Mouse (Mus musculus): ENCODE results near the gene Flii.
A peak's percentile ranks its signal among the peaks of the same experiment; 100 is the strongest.

Gene Flii

GRCm38 (mm10) chr11:60726601-60727391 is at the start of gene Flii:
Flii (minus strand) TSS chr11:60727263.
- peak; percentile 70 for DNase-seq

DNA sequence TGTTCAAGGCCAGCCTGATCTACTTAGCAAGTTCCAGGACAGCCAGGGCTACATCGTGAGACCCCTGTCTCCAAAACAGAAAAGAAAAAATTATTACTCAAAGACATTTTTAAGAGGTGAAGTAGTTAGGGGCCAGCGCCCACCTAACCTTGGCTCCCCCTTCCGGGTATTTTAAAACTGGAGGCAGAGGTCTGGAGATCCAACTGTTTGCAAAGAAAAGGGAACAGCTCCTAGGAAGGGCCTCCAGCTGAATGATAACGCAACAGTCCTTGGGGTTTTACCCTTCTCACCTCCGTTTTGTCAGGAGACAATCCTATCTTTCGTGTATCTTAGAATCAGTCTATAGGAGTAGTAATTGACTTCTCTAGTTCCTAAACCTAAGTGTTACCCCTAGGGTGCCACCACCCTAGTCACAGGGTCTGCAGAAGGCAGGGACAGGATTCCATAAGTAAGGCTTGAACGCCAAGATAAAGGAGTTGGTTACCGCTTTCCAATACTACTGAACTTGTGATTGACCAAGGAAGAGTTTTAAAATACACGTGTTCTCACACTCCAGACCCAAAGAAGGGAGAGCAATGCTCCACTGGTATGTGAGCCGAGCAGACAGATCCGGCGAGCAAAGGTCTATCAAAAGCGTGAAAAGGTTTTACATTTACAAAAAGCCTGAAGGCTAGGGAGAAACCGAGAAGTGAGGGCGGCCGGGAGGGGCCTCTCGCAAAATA is 49.2 kb upstream of the Flii start:
- no peak for DNase-seq

GRCm38 (mm10) chr11:60775578-60775977 is 48.5 kb upstream of the Flii start:
- DNase-seq, result no peak

DNA sequence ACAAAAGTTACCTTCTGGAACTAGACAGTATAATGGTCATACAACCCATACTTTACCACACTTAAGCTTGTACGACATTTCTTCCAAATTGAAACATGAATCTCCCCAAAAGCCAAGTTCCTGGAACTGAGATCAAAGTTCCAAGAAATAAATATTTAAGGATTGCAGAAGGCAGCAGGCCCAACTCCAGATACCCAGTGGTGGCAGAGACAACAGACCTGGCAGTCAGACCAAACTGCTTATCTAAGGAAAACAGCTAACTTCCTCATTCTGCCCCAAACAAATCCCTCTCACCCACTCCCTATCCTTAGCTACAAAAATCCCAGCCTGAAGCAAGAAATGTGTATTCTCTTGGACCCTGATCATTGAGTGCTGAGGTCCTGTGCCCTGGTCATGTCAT is 47.8 kb upstream of the Flii start:
- DNase-seq, result no peak

- no peak for DNase-seq
These were observed 47.2 kb upstream of the Flii start for GRCm38 (mm10) chr11:60774158-60774689.

GRCm38 (mm10) chr11:60772161-60772560 is 45.1 kb upstream of the Flii start:
- DNase-seq, result no peak

DNA sequence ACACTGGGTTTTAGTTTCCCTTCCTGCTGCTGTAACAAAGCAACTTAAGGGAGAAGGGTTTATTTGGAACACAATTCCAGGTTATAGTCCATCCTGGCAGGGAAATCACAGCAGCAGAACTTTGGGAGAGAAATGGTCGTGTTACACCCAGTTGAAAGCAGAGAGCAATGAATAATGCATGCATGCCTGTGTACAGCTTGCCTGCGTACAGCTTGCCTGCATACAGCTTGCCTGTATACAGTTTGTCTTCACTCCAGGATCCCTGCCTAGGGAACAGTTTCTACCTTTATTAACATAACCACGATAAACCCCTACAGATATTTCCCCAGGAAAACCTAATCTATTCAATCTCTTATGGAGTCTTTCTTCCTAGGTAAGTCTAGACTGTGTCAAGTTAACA is 43.7 kb upstream of the Flii start:
- DNase-seq, result no peak

DNA sequence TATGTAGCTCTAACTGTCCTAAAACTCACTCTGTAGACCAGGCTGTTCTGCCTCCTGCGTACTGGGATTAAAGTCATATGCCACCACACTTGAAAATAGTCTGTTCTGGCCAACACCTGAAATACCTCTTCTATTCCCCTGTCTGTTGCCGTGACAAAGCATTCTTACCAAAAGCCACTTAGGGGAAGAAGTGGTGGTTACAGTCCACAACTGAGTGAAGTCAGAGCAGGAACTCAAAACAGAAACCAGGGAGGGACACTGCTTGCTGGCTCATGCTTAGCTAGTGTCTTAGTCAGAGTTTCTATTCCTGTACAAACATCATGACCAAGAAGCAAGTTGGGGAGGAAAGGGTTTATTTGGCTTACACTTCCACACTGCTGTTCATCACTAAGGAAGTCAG is 42.3 kb upstream of the Flii start:
- DNase-seq, result no peak

DNA sequence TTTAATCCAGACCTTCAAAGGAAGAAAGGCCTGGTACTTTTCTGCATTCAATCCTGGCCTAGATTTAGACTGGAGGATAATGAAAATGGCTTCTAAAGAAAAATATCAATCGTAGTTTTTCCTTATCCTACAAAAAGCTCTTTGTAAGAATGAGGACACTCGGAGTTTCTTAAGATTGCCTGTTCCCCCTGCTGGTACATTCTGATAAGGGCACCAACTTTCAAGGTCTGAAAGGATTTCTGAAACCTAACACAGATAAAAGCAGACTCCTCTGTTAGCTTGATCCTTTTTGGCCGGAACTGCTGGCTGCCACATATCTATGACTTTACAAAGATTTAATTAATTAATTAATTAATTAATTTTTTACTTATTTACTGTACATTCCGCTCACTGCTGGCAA is 39.9 kb upstream of the Flii start:
- no peak for DNase-seq

GRCm38 (mm10) chr11:60761681-60762080 is 34.6 kb upstream of the Flii start:
- no peak for DNase-seq

GRCm38 (mm10) chr11:60755570-60755969 is 28.5 kb upstream of the Flii start:
- no peak for DNase-seq

GRCm38 (mm10) chr11:60740321-60740720 is 13.3 kb upstream of the Flii start:
- DNase-seq, result no peak

DNA sequence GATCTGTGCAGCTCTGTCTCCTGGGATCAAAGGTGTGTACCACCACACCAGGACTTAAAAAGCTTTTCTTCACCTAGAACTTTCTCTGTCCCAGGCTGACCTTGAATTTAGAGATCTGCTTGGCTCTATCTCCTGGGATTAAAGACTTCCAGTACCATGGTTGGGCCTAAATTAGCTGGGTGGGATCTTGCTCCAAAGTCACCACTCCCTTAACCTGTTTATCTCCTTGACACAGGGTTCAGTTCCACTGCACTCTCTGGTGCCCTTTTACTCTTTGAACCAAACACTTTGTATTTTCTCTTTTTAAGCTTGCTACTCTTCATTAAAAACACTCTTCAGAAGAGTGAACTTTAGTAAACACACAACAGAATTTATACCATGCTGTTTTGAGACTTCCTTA is 10.4 kb upstream of the Flii start:
- no peak for DNase-seq

DNA sequence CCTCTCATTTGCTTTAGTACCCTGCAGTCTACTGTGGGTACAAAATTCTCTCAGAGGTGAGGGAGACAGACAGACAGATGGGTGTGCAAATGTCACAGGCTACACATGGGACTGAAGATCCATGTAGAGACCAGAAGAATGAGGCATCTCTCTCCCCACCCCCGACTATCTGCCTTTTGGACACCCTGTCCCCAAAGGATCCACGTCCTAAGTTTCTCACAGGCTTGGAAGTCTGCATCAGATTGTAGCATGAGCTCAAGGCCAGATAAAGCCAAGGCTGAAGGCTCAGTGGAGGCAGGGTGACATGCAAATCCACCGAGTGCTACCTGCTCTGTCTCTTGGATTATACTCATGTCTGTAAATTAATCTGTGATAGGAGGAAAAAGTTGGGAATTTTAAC is 9.4 kb upstream of the Flii start:
- DNase-seq, result no peak

GRCm38 (mm10) chr11:60735191-60735590 is 8.1 kb upstream of the Flii start:
- no peak for DNase-seq

GRCm38 (mm10) chr11:60734206-60734605 is 7.1 kb upstream of the Flii start:
- no peak for DNase-seq

GRCm38 (mm10) chr11:60731251-60731650 is 4.2 kb upstream of the Flii start:
- DNase-seq, result no peak

- no peak for DNase-seq
These were observed 3.1 kb upstream of the Flii start for GRCm38 (mm10) chr11:60730169-60730568.

DNA sequence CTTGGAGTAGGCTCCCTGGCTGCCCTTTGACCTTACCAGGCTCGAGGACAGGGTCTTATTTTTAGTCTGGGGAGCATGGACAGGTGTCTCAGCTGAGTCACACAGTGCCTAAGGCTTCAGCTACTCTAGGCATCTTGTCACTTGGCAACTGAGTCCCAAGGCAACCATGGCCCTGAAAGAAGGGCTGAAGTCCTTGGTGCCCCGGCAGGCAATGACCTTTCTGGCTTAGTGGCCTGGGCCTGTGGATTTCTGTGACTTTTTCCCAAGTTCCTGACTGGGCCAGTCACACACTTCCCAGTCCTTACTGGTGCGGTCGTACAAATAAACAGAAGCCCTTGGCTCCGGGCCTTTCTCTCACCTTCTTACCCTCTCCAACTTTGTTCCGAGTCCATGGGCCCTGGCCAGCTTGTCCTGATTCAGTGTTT is 2.2 kb upstream of the Flii start:
- no peak for DNase-seq

DNA sequence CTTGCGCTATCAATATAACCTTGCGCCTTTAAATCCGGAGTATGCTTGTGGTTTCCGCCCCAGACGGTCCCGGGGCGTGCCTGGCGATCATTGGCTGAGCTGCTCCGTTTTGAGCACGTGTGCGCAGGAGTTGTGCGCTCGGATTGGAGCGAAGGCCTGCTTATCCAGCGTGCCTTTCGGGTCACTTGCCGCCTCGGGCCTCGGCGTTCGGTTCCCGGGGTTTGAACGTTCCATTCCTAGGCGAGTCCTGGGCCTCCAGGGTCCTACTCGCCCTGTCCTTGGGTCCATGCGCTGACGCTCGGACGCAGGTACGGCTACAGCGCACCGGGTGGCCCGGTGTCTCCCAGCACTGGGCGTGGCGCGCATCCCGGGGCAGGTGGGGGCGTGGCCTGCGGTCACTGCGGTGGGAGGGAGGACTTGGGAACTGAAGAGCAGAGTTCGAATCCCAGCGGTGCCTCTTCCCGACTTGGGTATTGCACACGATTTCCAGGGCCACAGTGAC is 1.2 kb upstream of the Flii start, which contains the start of gene Mief2:
TSS of gene Mief2 (plus strand) at position 139 of the 502 bp plus-strand sequence.
- peak; percentile 94 for DNase-seq

GRCm38 (mm10) chr11:60727392-60728140 is 503 bp upstream of the Flii start:
- no peak for DNase-seq

DNA sequence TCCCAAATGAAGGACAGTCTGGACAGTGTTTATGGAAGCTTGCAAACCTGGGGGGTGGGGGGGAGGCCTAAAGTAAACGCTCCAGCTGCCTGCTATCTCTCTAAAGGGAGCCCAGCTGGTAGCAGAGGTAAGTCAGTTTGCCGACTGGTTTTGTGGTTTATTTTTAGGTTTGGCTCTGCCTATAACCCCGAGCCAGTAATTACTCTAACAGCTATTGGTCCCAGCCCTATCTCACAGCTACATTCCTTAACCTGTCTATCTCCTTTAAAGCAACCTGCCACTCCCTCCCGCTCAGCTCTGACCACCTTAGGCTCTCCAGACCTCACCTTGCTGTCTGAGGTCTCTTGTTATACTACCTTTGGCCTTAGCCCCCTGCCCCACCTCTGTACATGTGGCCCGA is 7.8 kb downstream of the Flii start:
- DNase-seq, result no peak

DNA sequence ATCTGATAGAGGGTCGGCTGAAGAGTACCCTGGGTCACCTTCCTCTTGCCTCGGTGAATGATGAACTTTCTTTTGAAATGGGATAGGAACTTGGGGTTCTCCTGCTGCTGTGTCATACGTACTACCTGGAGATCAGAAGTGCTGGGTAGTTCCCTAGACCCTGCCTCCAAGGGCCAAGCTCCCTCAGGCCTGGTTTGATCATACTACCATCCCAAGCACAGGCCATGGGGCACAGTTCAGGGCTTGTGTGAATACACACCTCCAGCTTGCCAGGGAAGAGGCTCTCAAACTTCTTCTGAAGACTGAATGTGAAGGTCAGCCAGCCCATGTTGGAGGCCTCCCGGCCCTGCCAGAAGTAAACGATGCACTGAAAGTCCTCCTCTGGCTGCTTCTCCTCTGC is 11.2 kb downstream of the Flii start:
- no peak for DNase-seq

Data from cerebellum, adult 11 months (tissue).